Mouse (Mus musculus): ENCODE measurements at regions not wholly inside any gene's neighbourhood (a gene's known extent, or its start where the extent isn't known, plus 50 kb on each side); places are given as distances from the start of the nearest gene placed in this dataset.

DNA sequence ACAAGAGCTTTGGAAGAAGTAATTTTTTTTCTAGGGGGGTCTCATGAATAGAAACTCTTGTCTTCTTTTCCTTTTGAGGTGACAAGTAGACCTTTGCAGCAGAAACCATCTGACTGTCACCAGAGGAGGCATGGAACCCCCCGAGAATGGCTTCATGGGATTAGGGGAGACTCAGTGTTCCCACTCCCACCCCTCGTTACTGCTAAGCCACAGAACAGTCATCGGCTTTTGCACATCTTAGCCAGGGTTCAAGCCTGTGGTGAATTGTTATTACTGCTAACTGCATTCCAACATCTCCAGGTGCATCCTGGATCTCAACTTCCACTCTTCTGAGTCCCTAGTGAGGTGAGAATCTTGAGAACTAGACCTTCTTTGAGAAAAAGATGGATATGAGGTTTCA lies 180.9 kb downstream of the Enc1 start:
- no peak overlapping the region for H3K9ac ChIP-seq (ENCODE audit: low read depth, low read length)

DNA sequence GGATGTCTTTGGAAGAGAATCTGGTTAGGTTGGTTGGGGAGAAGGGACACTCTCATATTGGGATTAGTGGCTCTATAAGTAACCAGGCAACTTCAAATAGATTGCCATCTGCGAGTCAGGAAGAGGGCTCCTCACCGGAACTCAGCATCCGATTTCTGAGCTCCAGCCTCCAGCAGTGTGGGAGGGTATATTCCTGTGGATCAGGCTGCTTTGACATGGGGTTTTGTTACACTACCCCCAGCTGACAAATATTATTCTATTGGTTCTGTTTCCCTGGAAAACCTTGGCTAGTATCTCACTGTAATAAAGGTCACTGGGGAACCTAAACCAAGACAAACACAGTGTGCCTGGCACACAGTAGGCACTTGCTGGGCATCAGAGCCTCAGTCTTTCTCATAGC lies 179.9 kb downstream of the Enc1 start:
- 58% methylated on average over 3 of the region's 3 CpGs for WGBS
- H3K79me2 ChIP-seq (ENCODE audit: control insufficient read depth, insufficient read depth, low read length), result no peaks in the 10 kb centered on the region

More for the DNA sequence above, 180.9 kb downstream of the Enc1 start:
- H3K36me3 ChIP-seq (ENCODE audit: control insufficient read depth, insufficient read depth, low read length), result no peaks in the 10 kb centered on the region
- no peak overlapping the region for H3K4me3 ChIP-seq (ENCODE audit: insufficient read depth, low read depth, low read length)
- no peaks in the 10 kb centered on the region for H3K27me3 ChIP-seq (ENCODE audit: control insufficient read depth, insufficient read depth, low read length)
- WGBS, result 95% methylated on average over 3 of the region's 3 CpGs
- DNase-seq (ENCODE audit: extremely low read depth, low read depth, low spot score), result no peak
- H3K79me2 ChIP-seq (ENCODE audit: control insufficient read depth, insufficient read depth, low read length), result no peaks in the 10 kb centered on the region
- no peaks in the 10 kb centered on the region for H3K4me1 ChIP-seq (ENCODE audit: control insufficient read depth, insufficient read depth, low read length)
- H3K27ac ChIP-seq (replicated peaks; ENCODE audit: insufficient read depth, low read depth, low read length), result no peak overlapping the region
- TF ChIP-seq POLR2A (IDR thresholded peaks at IDR 0.05; ENCODE audit: extremely low read depth, insufficient read depth, low read length) (no peak), CTCF (IDR thresholded peaks at IDR 0.05; ENCODE audit: low read depth, low read length) (no peak)

DNA sequence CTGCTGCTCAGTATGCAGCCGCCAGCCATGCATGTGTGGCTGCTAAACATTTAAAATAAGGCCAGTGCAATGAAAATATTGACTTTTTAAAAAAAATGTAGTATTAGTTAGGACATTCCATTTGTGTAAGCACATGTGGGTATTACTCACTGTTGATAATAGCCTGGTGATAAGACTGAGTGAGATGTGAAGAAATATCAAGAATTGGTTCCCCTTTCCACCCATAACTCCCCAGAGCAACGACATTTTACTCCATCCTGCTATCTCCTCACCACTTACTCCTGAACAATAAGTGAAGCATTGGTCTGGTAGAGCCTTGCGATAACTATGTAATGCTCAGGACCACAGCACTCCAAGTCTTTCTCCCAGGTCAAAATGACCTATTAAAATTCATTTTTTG lies 178.2 kb downstream of the Enc1 start:
- no peaks in the 10 kb centered on the region for H3K36me3 ChIP-seq (ENCODE audit: control insufficient read depth, insufficient read depth, low read length)
- no peaks in the 10 kb centered on the region for H3K79me2 ChIP-seq (ENCODE audit: control insufficient read depth, insufficient read depth, low read length)
- H3K9ac ChIP-seq (ENCODE audit: low read depth, low read length), result no peak overlapping the region
- TF ChIP-seq CTCF (IDR thresholded peaks at IDR 0.05; ENCODE audit: low read depth, low read length) (no peak), POLR2A (IDR thresholded peaks at IDR 0.05; ENCODE audit: extremely low read depth, insufficient read depth, low read length) (no peak)
- H3K27ac ChIP-seq (replicated peaks; ENCODE audit: insufficient read depth, low read depth, low read length), result no peak overlapping the region
- no peak overlapping the region for H3K4me3 ChIP-seq (ENCODE audit: insufficient read depth, low read depth, low read length)
- no peaks in the 10 kb centered on the region for H3K4me1 ChIP-seq (ENCODE audit: control insufficient read depth, insufficient read depth, low read length)
- WGBS, result 85% methylated on average over 3 of the region's 3 CpGs
- H3K27me3 ChIP-seq (ENCODE audit: control insufficient read depth, insufficient read depth, low read length), result no peaks in the 10 kb centered on the region
- DNase-seq (ENCODE audit: extremely low read depth, low read depth, low spot score), result no peak

More for the DNA sequence above, 179.9 kb downstream of the Enc1 start:
- Histone ChIP-seq H3K4me3 (ENCODE audit: insufficient read depth, low read depth, low read length) (no peak overlapping the region), H3K27ac (replicated peaks; ENCODE audit: insufficient read depth, low read depth, low read length) (no peak overlapping the region), H3K4me1 (ENCODE audit: control insufficient read depth, insufficient read depth, low read length) (no peaks in the 10 kb centered on the region), H3K9ac (ENCODE audit: low read depth, low read length) (no peak overlapping the region), H3K27me3 (ENCODE audit: control insufficient read depth, insufficient read depth, low read length) (no peaks in the 10 kb centered on the region), H3K36me3 (ENCODE audit: control insufficient read depth, insufficient read depth, low read length) (no peaks in the 10 kb centered on the region)
- TF ChIP-seq CTCF (IDR thresholded peaks at IDR 0.05; ENCODE audit: low read depth, low read length) (no peak), POLR2A (IDR thresholded peaks at IDR 0.05; ENCODE audit: extremely low read depth, insufficient read depth, low read length) (no peak)
- DNase-seq (ENCODE audit: extremely low read depth, low read depth, low spot score), result no peak

DNA sequence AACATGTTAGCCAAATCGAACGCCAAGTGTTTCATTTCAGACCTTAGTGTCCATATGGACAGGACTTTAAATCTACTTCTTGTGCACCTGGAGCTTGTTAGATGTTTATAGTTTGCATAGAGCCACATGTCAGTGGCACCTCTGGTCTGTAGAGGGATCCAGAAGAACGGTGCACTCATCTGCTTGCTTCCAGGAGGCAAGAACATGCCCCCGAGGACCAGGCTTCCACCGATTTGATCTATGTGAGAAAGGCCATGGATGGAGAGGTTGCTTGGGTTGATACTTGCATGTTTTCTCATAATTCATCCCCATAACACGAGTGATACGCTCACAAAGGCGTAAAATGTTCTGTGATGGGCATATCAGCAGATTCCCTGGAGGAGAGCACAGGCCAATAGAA lies 177.8 kb downstream of the Enc1 start:
- H3K27me3 ChIP-seq (ENCODE audit: control insufficient read depth, insufficient read depth, low read length), result no peaks in the 10 kb centered on the region
- no peak for DNase-seq (ENCODE audit: extremely low read depth, low read depth, low spot score)
- no peak overlapping the region for H3K4me3 ChIP-seq (ENCODE audit: insufficient read depth, low read depth, low read length)
- no peaks in the 10 kb centered on the region for H3K79me2 ChIP-seq (ENCODE audit: control insufficient read depth, insufficient read depth, low read length)
- 95% methylated on average over 8 of the region's 8 CpGs for WGBS
- H3K27ac ChIP-seq (replicated peaks; ENCODE audit: insufficient read depth, low read depth, low read length), result no peak overlapping the region
- H3K9ac ChIP-seq (ENCODE audit: low read depth, low read length), result no peak overlapping the region
- H3K4me1 ChIP-seq (ENCODE audit: control insufficient read depth, insufficient read depth, low read length), result no peaks in the 10 kb centered on the region
- no peak for TF ChIP-seq POLR2A (IDR thresholded peaks at IDR 0.05; ENCODE audit: extremely low read depth, insufficient read depth, low read length)
- no peak for TF ChIP-seq CTCF (IDR thresholded peaks at IDR 0.05; ENCODE audit: low read depth, low read length)
- no peaks in the 10 kb centered on the region for H3K36me3 ChIP-seq (ENCODE audit: control insufficient read depth, insufficient read depth, low read length)

DNA sequence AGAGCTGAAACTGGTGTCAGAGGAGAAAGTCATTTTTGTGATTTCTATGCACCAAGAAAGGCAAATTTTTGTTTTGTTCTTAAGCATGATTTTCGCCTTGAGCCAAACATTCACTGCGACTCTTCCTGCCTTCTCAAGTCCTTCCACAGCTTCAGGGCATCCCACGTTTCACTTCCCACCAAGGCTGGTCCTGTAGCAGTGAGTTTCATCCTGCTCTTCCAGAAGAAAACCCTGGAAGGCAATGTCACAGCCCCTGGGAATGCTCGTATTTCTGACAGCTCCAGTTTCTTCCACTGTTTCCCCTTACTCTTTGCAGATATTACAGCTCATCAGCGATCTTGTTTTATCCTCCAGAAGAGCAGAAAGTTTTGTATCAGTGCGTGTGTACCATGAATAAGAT lies 177.2 kb downstream of the Enc1 start:
- H3K27ac ChIP-seq (replicated peaks; ENCODE audit: insufficient read depth, low read depth, low read length), result no peak overlapping the region
- H3K4me1 ChIP-seq (ENCODE audit: control insufficient read depth, insufficient read depth, low read length), result no peaks in the 10 kb centered on the region
- H3K9ac ChIP-seq (ENCODE audit: low read depth, low read length), result no peak overlapping the region
- no peaks in the 10 kb centered on the region for H3K36me3 ChIP-seq (ENCODE audit: control insufficient read depth, insufficient read depth, low read length)
- WGBS, result 88% methylated on average over 6 of the region's 6 CpGs
- H3K4me3 ChIP-seq (ENCODE audit: insufficient read depth, low read depth, low read length), result no peak overlapping the region
- no peak for DNase-seq (ENCODE audit: extremely low read depth, low read depth, low spot score)
- no peak for TF ChIP-seq CTCF (IDR thresholded peaks at IDR 0.05; ENCODE audit: low read depth, low read length)
- no peak for TF ChIP-seq POLR2A (IDR thresholded peaks at IDR 0.05; ENCODE audit: extremely low read depth, insufficient read depth, low read length)
- H3K79me2 ChIP-seq (ENCODE audit: control insufficient read depth, insufficient read depth, low read length), result no peaks in the 10 kb centered on the region
- H3K27me3 ChIP-seq (ENCODE audit: control insufficient read depth, insufficient read depth, low read length), result no peaks in the 10 kb centered on the region

DNA sequence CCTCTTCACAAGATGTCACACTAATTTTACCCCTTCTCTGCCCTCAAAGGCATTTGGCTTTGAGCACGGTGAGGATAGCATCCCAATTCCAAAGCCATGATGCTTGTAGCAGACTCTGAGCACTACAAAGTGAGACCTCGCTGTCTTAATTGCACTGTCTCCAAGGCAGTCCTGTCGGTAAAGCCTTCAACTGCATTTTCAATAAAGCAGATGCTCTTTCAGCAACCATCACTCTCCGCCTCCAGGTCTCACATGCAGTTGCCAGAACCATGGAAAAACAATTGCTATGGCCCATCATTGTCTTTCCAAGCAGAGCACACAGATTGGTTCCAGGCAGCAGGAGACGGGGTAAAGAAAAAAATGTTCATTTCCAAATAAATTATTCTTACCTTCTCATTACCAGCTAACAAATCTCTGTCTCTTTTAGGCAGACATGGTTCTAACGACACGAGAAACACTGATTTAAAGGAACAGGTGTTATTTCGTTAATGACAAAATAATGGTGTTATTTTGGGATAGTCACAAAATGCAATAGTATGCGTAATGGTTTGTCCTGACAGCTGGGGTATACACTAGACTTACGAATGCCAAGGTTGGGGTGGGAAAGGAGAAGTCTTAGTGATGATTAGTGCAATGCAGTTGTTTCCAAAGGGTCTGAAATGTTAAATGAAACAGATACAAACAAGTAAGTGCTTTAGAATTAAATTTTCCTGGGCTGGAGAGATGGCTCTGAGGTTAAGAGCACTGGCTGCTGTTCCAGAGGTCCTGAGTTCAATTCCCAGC lies 175.2 kb downstream of the Enc1 start:
- no peaks in the 10 kb centered on the region for H3K79me2 ChIP-seq (ENCODE audit: control insufficient read depth, insufficient read depth, low read length)
- H3K27me3 ChIP-seq (ENCODE audit: control insufficient read depth, insufficient read depth, low read length), result no peaks in the 10 kb centered on the region
- 93% methylated on average over 10 of the region's 10 CpGs for whole genome bisulfite sequencing
- TF ChIP-seq CTCF (IDR thresholded peaks at IDR 0.05; ENCODE audit: low read depth, low read length) (no peak), POLR2A (IDR thresholded peaks at IDR 0.05; ENCODE audit: extremely low read depth, insufficient read depth, low read length) (no peak)
- no peak overlapping the region for H3K27ac ChIP-seq (replicated peaks; ENCODE audit: insufficient read depth, low read depth, low read length)
- no peak overlapping the region for H3K4me3 ChIP-seq (ENCODE audit: insufficient read depth, low read depth, low read length)
- DNase-seq (ENCODE audit: extremely low read depth, low read depth, low spot score), result no peak
- H3K4me1 ChIP-seq (ENCODE audit: control insufficient read depth, insufficient read depth, low read length), result no peaks in the 10 kb centered on the region
- no peaks in the 10 kb centered on the region for H3K36me3 ChIP-seq (ENCODE audit: control insufficient read depth, insufficient read depth, low read length)
- H3K9ac ChIP-seq (ENCODE audit: low read depth, low read length), result no peak overlapping the region

Data from liver, adult 2 months (tissue).